Mouse (Mus musculus) effector memory CD4-positive, alpha-beta T cell, adult 5 months (primary cell): Measurements from ENCODE around the gene Olfr1272. TPM values are rescaled to one million over a fixed set of nuclear protein-coding genes. Genes with fewer than 3 reads are reported as not detected.

Source experiments
- polyA plus RNA-seq: library from polyadenylated mRNA; unstranded; fragments of 100-300 nt; shearing (Covaris generic); gene quantifications from one replicate; pipeline ENCODE4 v1.2.1, GENCODE M21; 2017

The Olfr1272 gene
- polyA plus RNA-seq, result not detected

DNA sequence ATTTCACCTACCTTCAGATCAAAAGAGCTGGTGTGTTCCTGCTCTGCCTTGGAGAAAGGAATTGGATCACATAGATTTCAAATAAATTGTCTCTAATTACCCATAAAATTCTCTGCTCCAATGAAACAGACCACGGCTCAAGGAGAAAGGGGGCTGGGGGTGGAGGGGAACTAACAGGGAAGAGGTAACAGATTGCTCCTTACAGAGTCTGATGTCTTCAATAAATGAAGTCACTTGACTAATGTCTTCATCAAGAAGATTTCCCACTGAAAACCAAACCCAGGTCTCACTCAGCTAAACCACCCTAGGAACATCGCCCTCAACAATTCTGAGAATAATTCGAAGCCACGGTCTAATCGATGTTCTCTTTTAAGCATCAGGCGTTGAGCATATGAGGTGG lies at the start of gene Olfr1272:
Gene Olfr1272 (minus strand): TSS at position 101 of the 400 bp plus-strand sequence.

DNA sequence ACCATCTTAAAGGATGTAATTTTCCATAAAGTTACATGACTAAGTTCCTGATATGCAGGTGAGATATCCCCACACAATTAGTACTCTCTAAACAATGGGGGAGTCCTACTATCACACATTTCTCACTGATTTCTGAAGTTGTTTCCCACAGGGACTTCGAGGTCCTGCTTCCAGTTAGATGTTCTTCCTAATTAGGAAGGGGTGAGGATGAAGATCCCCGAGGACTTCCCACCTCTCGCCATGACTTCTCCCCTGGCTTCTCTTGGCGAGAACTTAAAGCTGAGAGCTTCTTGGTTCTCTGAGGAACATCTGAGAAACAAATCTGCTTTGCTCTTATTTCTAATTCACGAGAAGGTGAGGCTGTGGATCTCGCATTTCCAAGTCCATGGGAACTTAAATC lies 29.3 kb upstream of the Olfr1272 start, which contains the start of gene Gm13769:
Gene Gm13769 (plus strand): TSS at position 301 of the 400 bp plus-strand sequence.

DNA sequence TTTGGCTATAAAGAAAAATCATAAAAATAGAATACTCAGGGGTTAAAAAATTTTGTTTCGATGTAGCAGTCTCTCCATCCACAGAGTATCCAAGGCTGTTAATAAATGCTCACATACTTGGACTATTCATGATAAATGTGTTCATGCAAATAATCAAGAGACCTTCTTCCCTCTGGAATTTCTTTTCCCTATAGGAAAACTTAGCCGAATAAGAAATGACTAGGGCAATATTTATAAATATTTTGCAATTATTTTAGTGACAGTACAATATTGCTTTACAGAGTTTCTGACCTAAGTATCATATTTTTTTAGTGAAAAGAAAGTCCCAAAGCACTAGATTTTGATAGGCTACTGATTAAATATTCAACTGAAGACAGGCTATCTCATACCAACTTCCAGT lies 21.7 kb downstream of the Olfr1272 start, which contains the start of gene Olfr1271:
Gene Olfr1271 (minus strand): TSS at position 101 of the 400 bp plus-strand sequence.

DNA sequence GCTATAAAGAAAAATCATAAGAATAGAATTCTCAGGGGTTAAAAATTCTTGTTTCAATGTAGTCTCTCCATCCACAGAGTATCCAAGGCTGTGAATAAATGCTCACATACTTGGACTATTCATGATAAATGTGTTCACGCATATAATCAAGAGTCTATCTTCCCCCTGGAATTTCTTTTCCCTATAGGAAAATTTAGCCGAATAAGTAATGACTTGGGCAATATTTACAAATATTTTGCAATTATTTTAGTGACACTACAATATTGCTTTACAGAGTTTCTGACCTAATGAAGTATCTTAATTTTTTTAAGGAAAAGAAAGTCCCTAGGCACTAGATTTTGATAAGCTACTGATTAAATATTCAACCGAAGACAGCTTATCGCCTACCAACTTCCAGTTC lies 35.1 kb downstream of the Olfr1272 start, which contains the start of gene Olfr142:
Gene Olfr142 (minus strand): TSS at position 101 of the 400 bp plus-strand sequence.

Other genes with a start within 250 kb of the Olfr1272 start
- gene Olfr140, start 229.2 kb downstream of the Olfr1272 start, polyA plus RNA-seq, result not detected
- 0.50 TPM for gene Olfr1269, start 171.4 kb downstream of the Olfr1272 start, polyA plus RNA-seq
- gene Olfr32, start 150.5 kb downstream of the Olfr1272 start, polyA plus RNA-seq, result not detected
- gene Olfr1270, start 139.8 kb downstream of the Olfr1272 start, polyA plus RNA-seq, result not detected
- not detected for gene Olfr1506, start 68.3 kb downstream of the Olfr1272 start, polyA plus RNA-seq
- not detected for gene Olfr142, start 35.2 kb downstream of the Olfr1272 start, polyA plus RNA-seq
- 0.07 TPM for gene Olfr1271, start 21.8 kb downstream of the Olfr1272 start, polyA plus RNA-seq
- gene Gm13769, start 29.4 kb upstream of the Olfr1272 start, polyA plus RNA-seq, result not detected
- gene Olfr1274-ps, start 105.8 kb upstream of the Olfr1272 start, polyA plus RNA-seq, result not detected